In the genomic region with DNA sequence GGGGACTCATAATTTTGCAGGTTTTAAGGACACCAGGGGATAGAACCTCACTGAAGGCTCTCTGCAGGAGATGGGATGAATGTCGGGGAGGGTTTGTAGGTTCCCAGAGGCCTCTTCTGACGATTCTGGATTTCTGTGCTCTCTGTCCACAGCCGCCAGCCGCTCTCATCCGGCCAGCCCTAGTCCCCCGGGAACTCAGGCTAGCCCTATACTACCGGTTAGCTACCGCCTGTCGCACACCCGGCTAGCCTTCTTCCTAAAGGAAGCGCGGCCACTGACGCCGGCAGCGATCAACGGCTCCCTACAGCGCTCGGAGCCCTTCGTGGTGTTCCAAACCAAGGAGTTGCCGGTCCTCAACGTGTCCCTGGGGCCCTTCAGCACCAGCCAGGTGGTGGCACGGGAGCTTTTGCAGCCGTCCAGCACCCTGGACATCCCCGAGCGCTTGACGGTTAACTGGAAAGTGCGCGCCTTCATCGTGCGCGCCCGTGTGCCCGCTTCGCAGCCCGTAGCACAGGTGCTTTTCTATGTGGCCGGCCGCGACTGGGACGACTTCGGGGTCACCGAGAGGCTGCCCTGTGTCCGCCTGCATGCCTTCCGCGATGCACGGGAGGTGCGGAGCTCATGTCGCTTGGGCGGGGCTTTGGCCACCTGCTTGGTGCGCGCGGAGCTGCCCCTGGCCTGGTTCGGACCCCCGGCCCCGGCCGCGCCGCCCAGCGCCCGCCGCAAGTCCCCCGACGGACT, we compare ENCODE assay signal across 8 mouse cellular contexts. TPM values are rescaled to one million over a fixed set of nuclear protein-coding genes. Genes with fewer than 3 reads are reported as not detected.
DNase-seq lines count a peak whose midpoint lies in the region; ATAC-seq and TF ChIP-seq lines count a peak whose summit lies in the region.

No protein-coding gene starts in this region.

- H3K9me3 ChIP-seq in kidney, embryonic 15.5 days (replicated peaks) = no peaks in the 10 kb centered on the region
- H3K9me3 ChIP-seq in embryonic facial prominence, embryonic 11.5 days (replicated peaks; ENCODE audit: control insufficient read depth, low read length) = no peaks in the 10 kb centered on the region
- H3K9me3 ChIP-seq in hindbrain, embryonic 16.5 days (ENCODE audit: control insufficient read depth, low read length) = no peaks in the 10 kb centered on the region
- H3K9me3 ChIP-seq in midbrain, postnatal 0 days (ENCODE audit: low read length) = no peaks in the 10 kb centered on the region

- peaks cover 75% of the 10 kb centered on the region for H3K27me3 ChIP-seq in kidney, embryonic 15.5 days
- peaks cover 34% of the 10 kb centered on the region for H3K27me3 ChIP-seq in embryonic facial prominence, embryonic 11.5 days (ENCODE audit: control insufficient read depth, insufficient read depth, low read length)
- H3K27me3 ChIP-seq in hindbrain, embryonic 16.5 days (replicated peaks; ENCODE audit: control insufficient read depth, insufficient read depth, low read length) = peaks cover 47% of the 10 kb centered on the region
- peaks cover 31% of the 10 kb centered on the region for H3K27me3 ChIP-seq in midbrain, postnatal 0 days (ENCODE audit: insufficient read depth, low read length)

- H3K4me3 ChIP-seq in kidney, embryonic 15.5 days (replicated peaks) = peak overlapping the region; percentile 43
- H3K4me3 ChIP-seq in embryonic facial prominence, embryonic 11.5 days (ENCODE audit: low read depth, low read length) = peak overlapping the region; percentile 32
- peak overlapping the region; percentile 57 for H3K4me3 ChIP-seq in hindbrain, embryonic 16.5 days (ENCODE audit: low read length)
- peak overlapping the region; percentile 44 for H3K4me3 ChIP-seq in midbrain, postnatal 0 days (ENCODE audit: low read depth, low read length)

- no peak overlapping the region for H3K27ac ChIP-seq in kidney, embryonic 15.5 days
- H3K27ac ChIP-seq in embryonic facial prominence, embryonic 11.5 days (replicated peaks; ENCODE audit: low read depth, low read length) = no peak overlapping the region
- no peak overlapping the region for H3K27ac ChIP-seq in hindbrain, embryonic 16.5 days (ENCODE audit: low read depth, low read length)
- H3K27ac ChIP-seq in midbrain, postnatal 0 days (ENCODE audit: low read depth, low read length) = no peak overlapping the region

- H3K4me2 ChIP-seq in kidney, embryonic 15.5 days = peak overlapping the region; percentile 77
- H3K4me2 ChIP-seq in embryonic facial prominence, embryonic 11.5 days (ENCODE audit: low read depth, low read length) = peak overlapping the region; percentile 66
- H3K4me2 ChIP-seq in hindbrain, embryonic 16.5 days (ENCODE audit: low read length) = peak overlapping the region; percentile 85
- H3K4me2 ChIP-seq in midbrain, postnatal 0 days (ENCODE audit: low read depth, low read length, poor library complexity, severe bottlenecking) = peak overlapping the region; percentile 69

- H3K4me1 ChIP-seq in kidney, embryonic 15.5 days = peaks cover 10% of the 10 kb centered on the region
- 0 out of 2 replicates have a peak, but pooled peaks cover 3% of the 10 kb centered on the region for H3K4me1 ChIP-seq in embryonic facial prominence, embryonic 11.5 days (ENCODE audit: control insufficient read depth, insufficient read depth, low read length)
- H3K4me1 ChIP-seq in hindbrain, embryonic 16.5 days (ENCODE audit: control insufficient read depth, insufficient read depth, low read depth, low read length) = peaks cover 11% of the 10 kb centered on the region
- peaks cover 5% of the 10 kb centered on the region; the same call in 1 of the 2 replicates for H3K4me1 ChIP-seq in midbrain, postnatal 0 days (ENCODE audit: insufficient read depth, low read length)

- ATAC-seq in kidney, embryonic 15.5 days (replicated peaks; ENCODE audit: low FRiP score) = no peak
- ATAC-seq in embryonic facial prominence, embryonic 11.5 days (replicated peaks; ENCODE audit: insufficient number of reproducible peaks, low FRiP score, low TSS enrichment, low read depth) = no peak; the same call in 1 of the 2 replicates
- ATAC-seq in hindbrain, embryonic 16.5 days = peak; percentile 14; the same call in 1 of the 2 replicates
- no peak for ATAC-seq in midbrain, postnatal 0 days (ENCODE audit: low FRiP score)

- no peaks in the 10 kb centered on the region for H3K36me3 ChIP-seq in kidney, embryonic 15.5 days
- no peaks in the 10 kb centered on the region for H3K36me3 ChIP-seq in embryonic facial prominence, embryonic 11.5 days (replicated peaks; ENCODE audit: control insufficient read depth, insufficient read depth, low read depth, low read length)
- no peaks in the 10 kb centered on the region for H3K36me3 ChIP-seq in hindbrain, embryonic 16.5 days (ENCODE audit: control insufficient read depth, insufficient read depth, low read length)
- 0 out of 2 replicates have a peak, but pooled peaks cover 4% of the 10 kb centered on the region for H3K36me3 ChIP-seq in midbrain, postnatal 0 days (ENCODE audit: insufficient read depth, low read length)

- TF ChIP-seq CTCF in midbrain, postnatal 0 days (IDR thresholded peaks at IDR 0.05) = no peak

- 1% methylated on average over 61 of the region's 62 CpGs for WGBS in kidney, embryonic 15.5 days
- WGBS in embryonic facial prominence, embryonic 11.5 days = 1% methylated on average over 62 of the region's 62 CpGs
- WGBS in hindbrain, embryonic 16.5 days = 1% methylated on average over 62 of the region's 62 CpGs
- 1% methylated on average over 47 of the region's 62 CpGs for WGBS in midbrain, postnatal 0 days

- DNase-seq in kidney, adult 9 months = no peak
- DNase-seq in embryonic facial prominence, embryonic 11.5 days (ENCODE audit: low spot score) = no peak
- DNase-seq in midbrain, postnatal 0 days (ENCODE audit: low spot score) = no peak
- no peak for DNase-seq in frontal cortex, postnatal 14 days (ENCODE audit: low spot score in 2 of 2)
- DNase-seq in layer of hippocampus, postnatal 14 days (ENCODE audit: low spot score in 2 of 2) = no peak
- DNase-seq in left cerebral cortex, adult 11 months (ENCODE audit: low spot score) = no peak

- H3K9ac ChIP-seq in kidney, embryonic 15.5 days = no peak overlapping the region
- H3K9ac ChIP-seq in embryonic facial prominence, embryonic 11.5 days (replicated peaks; ENCODE audit: low read length) = no peak overlapping the region
- H3K9ac ChIP-seq in hindbrain, embryonic 16.5 days (ENCODE audit: low read depth, low read length) = peak overlapping the region; percentile 67
- peak overlapping the region; percentile 54 for H3K9ac ChIP-seq in midbrain, postnatal 0 days (replicated peaks; ENCODE audit: low read length, poor library complexity, severe bottlenecking)

RNA-seq across cellular contexts. Expression of a gene that starts 45.6 kb away (rescaled TPM):
- 0.18 and 0.40 TPM in 2 replicates for polyA plus RNA-seq in kidney, embryonic 15.5 days (2015; fragmentation: Nextera tagmentation; extraction: Ambion mirVana)
- polyA plus RNA-seq in embryonic facial prominence, embryonic 11.5 days (2014; fragmentation: Nextera tagmentation; extraction: Ambion mirVana) = 0.97 and 1.0 TPM in 2 replicates
- polyA plus RNA-seq in hindbrain, embryonic 16.5 days (2015; fragmentation: Nextera tagmentation; extraction: Ambion mirVana) = 2.9 and 3.3 TPM in 2 replicates
- total RNA-seq in midbrain, postnatal 0 days (2014; rRNA removed) = 42.0 and 42.7 TPM in 2 replicates
- 4.2 and 4.4 TPM in 2 replicates for polyA plus RNA-seq in midbrain, postnatal 0 days (2015; fragmentation: Nextera tagmentation; extraction: Ambion mirVana)
- 10 to 100 TPM in 1 of 2 experiments, 1 to 10 TPM in 1; 9.9 to 13.9 TPM for total RNA-seq in layer of hippocampus, postnatal 14 days (2021)

Comparison
In these comparisons a context has a peak if more than half of its experiments do, and no peak if none do; other contexts are left out.
1. H3K9ac ChIP-seq: peak in hindbrain, embryonic 16.5 days (single experiment) and midbrain, postnatal 0 days (single experiment); none in kidney, embryonic 15.5 days (single experiment) and embryonic facial prominence, embryonic 11.5 days (single experiment).
2. Peak in every context shown above with its lines, with median percentiles within 50 percentile points of each other: H3K4me2 ChIP-seq and H3K4me3 ChIP-seq.